Mouse (Mus musculus): ENCODE results near the gene Farp2. TPM values are rescaled to one million over a fixed set of nuclear protein-coding genes. Genes with fewer than 3 reads are reported as not detected.

Gene Farp2
- polyA plus RNA-seq, 1 experiment from 2014 or later = 4.6 TPM

Other genes with a start within 250 kb of the Farp2 start
- gene Mterf4, start 206.2 kb upstream of the Farp2 start, polyA plus RNA-seq (2015; fragmentation: Nextera tagmentation; extraction: Ambion mirVana) = 37.3 and 37.9 TPM in 2 replicates
- gene Ppp1r7, start 169.2 kb upstream of the Farp2 start, polyA plus RNA-seq (2015; fragmentation: Nextera tagmentation; extraction: Ambion mirVana) = 55.6 and 61.1 TPM in 2 replicates
- gene Pask, start 168.6 kb upstream of the Farp2 start, polyA plus RNA-seq (2015; fragmentation: Nextera tagmentation; extraction: Ambion mirVana) = 9.9 and 10.0 TPM in 2 replicates
- gene Ano7, start 138.1 kb upstream of the Farp2 start, polyA plus RNA-seq (2015; fragmentation: Nextera tagmentation; extraction: Ambion mirVana) = 0.34 and 0.46 TPM in 2 replicates
- gene Hdlbp, start 33.3 kb upstream of the Farp2 start, polyA plus RNA-seq (2015; fragmentation: Nextera tagmentation; extraction: Ambion mirVana) = 74.3 and 91.0 TPM in 2 replicates
- gene Stk25, start 146.6 kb downstream of the Farp2 start, polyA plus RNA-seq (2015; fragmentation: Nextera tagmentation; extraction: Ambion mirVana) = 280 and 291 TPM in 2 replicates
- 59.1 and 61.2 TPM in 2 replicates for gene Bok, start 173.6 kb downstream of the Farp2 start, polyA plus RNA-seq (2015; fragmentation: Nextera tagmentation; extraction: Ambion mirVana)
- 107 and 109 TPM in 2 replicates for gene Atg4b, start 239.4 kb downstream of the Farp2 start, polyA plus RNA-seq (2015; fragmentation: Nextera tagmentation; extraction: Ambion mirVana)
- 41.7 and 49.2 TPM in 2 replicates for gene Thap4, start 242.8 kb downstream of the Farp2 start, polyA plus RNA-seq (2015; fragmentation: Nextera tagmentation; extraction: Ambion mirVana)